Mouse (Mus musculus) spleen, adult 2 months (tissue): ENCODE measurements around the gene Carm1.

Experiments used
- CTCF ChIP-seq: fragments of 200-500 bp; IDR thresholded peaks from 2 replicates; pipeline ENCODE4 v1.5.1; 2011; ENCODE audit warnings: mild to moderate bottlenecking, inconsistent platforms; ENCODE audit not compliant: insufficient read depth, insufficient read length, insufficient replicate concordance; ENCODE audit errors: extremely low read depth
- POLR2A ChIP-seq: fragments of 200-500 bp; IDR thresholded peaks from 2 replicates; pipeline ENCODE4 v1.6.1; 2011; ENCODE audit warnings: low read depth, low read length, inconsistent platforms

DNA sequence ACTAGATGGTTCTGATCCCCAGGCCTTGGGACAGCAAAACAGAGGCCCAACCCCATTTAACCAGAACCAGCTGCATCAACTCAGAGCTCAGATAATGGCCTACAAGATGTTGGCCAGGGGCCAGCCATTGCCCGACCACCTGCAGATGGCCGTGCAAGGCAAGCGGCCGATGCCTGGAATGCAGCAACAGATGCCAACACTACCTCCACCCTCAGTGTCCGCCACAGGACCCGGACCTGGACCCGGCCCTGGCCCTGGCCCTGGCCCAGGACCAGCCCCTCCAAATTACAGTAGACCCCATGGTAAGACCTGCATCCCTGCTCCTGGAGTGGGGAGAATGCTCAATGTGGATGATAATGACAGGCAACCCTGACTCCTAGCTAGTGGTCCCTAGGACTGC lies 88.9 kb downstream of the Carm1 start:
- TF ChIP-seq CTCF (no peak), POLR2A (no peak)
